Mouse (Mus musculus) liver, postnatal 0 days (tissue): ENCODE measurements around the gene Acp5.

Experiments
- CTCF ChIP-seq: sonication (generic); IDR thresholded peaks from 2 replicates; pipeline ENCODE4 v1.5.1; 2016; ENCODE audit warnings: antibody characterized with exemption, low read depth
- EP300 ChIP-seq: IDR thresholded peaks from 2 replicates; pipeline ENCODE4 v1.6.1; 2016; ENCODE audit warnings: antibody characterized with exemption, low read depth, mild to moderate bottlenecking

GRCm38 (mm10) chr9:22143108-22144037, 7.9 kb upstream of the Acp5 start:
- TF ChIP-seq CTCF, result peak; percentile 99
- no peak for TF ChIP-seq EP300
